Mouse (Mus musculus) hindbrain, embryonic 10.5 days (tissue): ENCODE results near the gene Extl2. TPM values are rescaled to one million over a fixed set of nuclear protein-coding genes. Genes with fewer than 3 reads are reported as not detected.

Experiments used
- DNase-seq: peaks from one replicate; pipeline ENCODE4 v3.0.0-alpha.2; 2017; ENCODE audit warnings: low spot score
- H3K27ac ChIP-seq: fragments of 300-500 bp; sonication (generic); 2 replicates; pipeline ENCODE4 v1.5.1; 2016; ENCODE audit warnings: mild to moderate bottlenecking, moderate library complexity
- H3K27me3 ChIP-seq: fragments of 300-500 bp; sonication (generic); 2 replicates; pipeline ENCODE4 v1.6.1; 2016; ENCODE audit warnings: mild to moderate bottlenecking; ENCODE audit not compliant: poor library complexity, insufficient read depth, severe bottlenecking
- H3K36me3 ChIP-seq: fragments of 300-500 bp; sonication (generic); 2 replicates; pipeline ENCODE4 v1.6.1; 2016; ENCODE audit warnings: mild to moderate bottlenecking, moderate library complexity
- H3K4me1 ChIP-seq: fragments of 300-500 bp; sonication (generic); replicated peaks from 2 replicates; pipeline ENCODE4 v1.6.1; 2016; ENCODE audit warnings: mild to moderate bottlenecking
- H3K4me3 ChIP-seq: fragments of 300-500 bp; sonication (generic); 2 replicates; pipeline ENCODE4 v1.5.1; 2016; ENCODE audit warnings: mild to moderate bottlenecking, moderate library complexity
- H3K9me3 ChIP-seq: fragments of 300-500 bp; sonication (generic); 2 replicates; pipeline ENCODE4 v1.6.1; 2016; ENCODE audit warnings: mild to moderate bottlenecking, moderate library complexity
- WGBS: fragments of 180-500 bp; shearing (Covaris S2); methylation state at CpG from one replicate; pipeline ENCODE4 v1.1.7; 2016; 5-methylcytosine and 5-hydroxymethylcytosine counted together
- polyA plus RNA-seq: library from polyadenylated mRNA; unstranded; fragments of >200 nt; fragmentation: Nextera tagmentation; extraction: Ambion mirVana; gene quantifications from 2 replicates; pipeline ENCODE4 v1.2.1, GENCODE M21; 2016

The Extl2 gene
- polyA plus RNA-seq, 1 experiment from 2014 or later: 23.6 TPM

GRCm38 (mm10) chr3:116019136-116019535 lies 11.9 kb downstream of the Extl2 start:
- no peaks in the 10 kb centered on the region for H3K4me1 ChIP-seq
- H3K27ac ChIP-seq: no peak overlapping the region
- no peak for DNase-seq
- 94% methylated on average over 5 of the region's 5 CpGs for WGBS
- H3K27me3 ChIP-seq: no peaks in the 10 kb centered on the region
- no peaks in the 10 kb centered on the region for H3K9me3 ChIP-seq
- peaks cover 4% of the 10 kb centered on the region for H3K36me3 ChIP-seq
- H3K4me3 ChIP-seq: no peak overlapping the region

DNA sequence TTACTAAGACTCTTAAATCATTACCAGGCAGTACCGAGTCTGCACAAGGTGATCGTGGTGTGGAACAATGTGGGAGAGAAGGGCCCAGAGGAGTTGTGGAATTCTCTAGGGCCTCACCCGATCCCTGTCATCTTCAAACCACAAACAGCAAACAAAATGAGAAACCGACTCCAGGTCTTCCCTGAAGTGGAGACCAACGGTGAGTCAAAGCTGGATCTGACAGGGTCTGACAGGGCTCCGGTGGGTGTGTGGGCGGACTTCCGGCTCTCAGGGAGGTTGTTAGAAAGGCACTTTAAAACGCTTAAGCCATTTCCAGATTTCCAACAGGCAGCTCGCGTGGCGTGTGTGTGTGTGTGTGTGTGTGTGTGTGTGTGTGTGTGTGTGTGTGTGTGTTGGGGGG lies 17.0 kb downstream of the Extl2 start:
- no peak for DNase-seq
- 89% methylated on average over 12 of the region's 12 CpGs for WGBS
- Histone ChIP-seq H3K4me3 (no peak overlapping the region), H3K27ac (no peak overlapping the region), H3K4me1 (no peaks in the 10 kb centered on the region), H3K9me3 (no peaks in the 10 kb centered on the region), H3K27me3 (no peaks in the 10 kb centered on the region), H3K36me3 (peaks cover 28% of the 10 kb centered on the region)

DNA sequence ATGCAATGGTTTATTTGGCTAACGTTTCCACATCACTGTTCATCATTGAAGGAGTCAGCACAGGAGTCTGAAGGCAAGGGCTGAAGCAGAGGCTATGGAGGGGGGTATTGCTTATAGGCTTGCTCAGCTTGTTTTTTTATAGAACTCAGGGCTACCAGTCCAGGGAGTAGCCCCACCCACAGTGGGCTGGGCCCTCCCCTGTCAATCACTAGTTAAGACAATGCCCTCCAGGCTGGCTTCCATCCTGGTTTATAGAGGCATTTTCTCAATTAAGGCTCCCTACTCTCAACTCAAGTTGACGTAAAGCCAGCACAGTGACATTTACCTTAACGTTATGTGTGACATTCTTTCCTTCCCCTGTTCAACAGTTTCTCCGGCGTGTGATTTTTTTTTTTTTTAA lies 17.4 kb downstream of the Extl2 start:
- no peaks in the 10 kb centered on the region for H3K9me3 ChIP-seq
- H3K27me3 ChIP-seq: no peaks in the 10 kb centered on the region
- 84% methylated on average over 5 of the region's 5 CpGs for WGBS
- DNase-seq: no peak
- peaks cover 28% of the 10 kb centered on the region for H3K36me3 ChIP-seq
- H3K27ac ChIP-seq: no peak overlapping the region
- H3K4me3 ChIP-seq: no peak overlapping the region
- no peaks in the 10 kb centered on the region for H3K4me1 ChIP-seq

GRCm38 (mm10) chr3:116025701-116026100 lies 18.4 kb downstream of the Extl2 start:
- Histone ChIP-seq H3K27me3 (no peaks in the 10 kb centered on the region), H3K27ac (no peak overlapping the region), H3K9me3 (no peaks in the 10 kb centered on the region), H3K36me3 (peaks cover 28% of the 10 kb centered on the region), H3K4me3 (no peak overlapping the region), H3K4me1 (no peaks in the 10 kb centered on the region)
- 96% methylated on average over 10 of the region's 10 CpGs for WGBS
- no peak for DNase-seq

GRCm38 (mm10) chr3:116026996-116027395 lies 19.7 kb downstream of the Extl2 start:
- WGBS: 95% methylated on average over 20 of the region's 20 CpGs
- Histone ChIP-seq H3K9me3 (no peaks in the 10 kb centered on the region), H3K27ac (no peak overlapping the region), H3K27me3 (no peaks in the 10 kb centered on the region), H3K36me3 (peaks cover 28% of the 10 kb centered on the region), H3K4me1 (no peaks in the 10 kb centered on the region), H3K4me3 (no peak overlapping the region)
- DNase-seq: no peak

DNA sequence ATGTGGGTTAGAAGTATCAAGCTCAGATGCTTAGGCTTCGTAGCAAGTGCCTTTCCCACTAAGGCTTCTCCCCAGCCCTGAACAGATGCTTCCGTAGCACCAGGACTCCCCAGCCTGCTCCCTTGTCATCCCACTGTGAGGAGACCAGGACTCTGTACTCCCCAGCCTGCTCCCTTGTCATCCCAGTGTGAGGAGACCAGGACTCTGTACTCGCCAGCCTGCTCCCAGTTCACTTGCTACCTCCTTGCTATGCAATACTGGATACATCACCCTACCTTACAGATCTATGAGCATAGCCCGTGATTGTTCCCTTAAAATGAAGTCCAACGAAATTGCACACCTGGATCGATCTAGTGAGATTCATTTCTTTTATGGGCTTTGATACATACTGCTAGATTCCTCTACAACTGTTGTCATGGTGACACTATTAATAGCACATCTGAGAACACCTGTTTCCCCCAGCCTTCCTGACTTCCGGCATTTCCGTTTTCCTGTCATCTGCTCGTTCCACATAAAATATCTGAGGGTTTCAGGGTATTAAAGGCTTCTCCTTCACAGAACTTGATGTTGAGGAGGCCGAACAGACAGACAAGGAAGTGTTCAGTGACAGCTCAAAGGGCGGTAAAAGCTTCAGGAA lies 23.0 kb downstream of the Extl2 start:
- no peak for DNase-seq
- H3K36me3 ChIP-seq: peaks cover 18% of the 10 kb centered on the region
- 84% methylated on average over 11 of the region's 11 CpGs for WGBS
- H3K9me3 ChIP-seq: no peaks in the 10 kb centered on the region
- H3K4me3 ChIP-seq: no peak overlapping the region
- no peaks in the 10 kb centered on the region for H3K4me1 ChIP-seq
- H3K27me3 ChIP-seq: no peaks in the 10 kb centered on the region
- no peak overlapping the region for H3K27ac ChIP-seq

- WGBS: 53% methylated on average over 6 of the region's 6 CpGs
- DNase-seq: no peak
- no peaks in the 10 kb centered on the region for H3K9me3 ChIP-seq
- H3K36me3 ChIP-seq: 0 out of 2 replicates have a peak, but pooled peaks cover 4% of the 10 kb centered on the region
- no peaks in the 10 kb centered on the region for H3K4me1 ChIP-seq
- no peak overlapping the region for H3K27ac ChIP-seq
- H3K27me3 ChIP-seq: no peaks in the 10 kb centered on the region
- no peak overlapping the region for H3K4me3 ChIP-seq
These were observed 26.1 kb downstream of the Extl2 start for GRCm38 (mm10) chr3:116033218-116033870.

GRCm38 (mm10) chr3:116033871-116034222 lies 26.6 kb downstream of the Extl2 start:
- Histone ChIP-seq H3K27me3 (no peaks in the 10 kb centered on the region), H3K36me3 (no peaks in the 10 kb centered on the region), H3K4me1 (no peaks in the 10 kb centered on the region), H3K4me3 (no peak overlapping the region), H3K27ac (no peak overlapping the region), H3K9me3 (no peaks in the 10 kb centered on the region)
- DNase-seq: peak; percentile 7
- 61% methylated on average over 3 of the region's 3 CpGs for WGBS

GRCm38 (mm10) chr3:116040776-116041175 lies 33.5 kb downstream of the Extl2 start:
- Histone ChIP-seq H3K27ac (no peak overlapping the region), H3K4me3 (no peak overlapping the region), H3K27me3 (no peaks in the 10 kb centered on the region), H3K36me3 (no peaks in the 10 kb centered on the region), H3K4me1 (no peaks in the 10 kb centered on the region), H3K9me3 (no peaks in the 10 kb centered on the region)
- DNase-seq: no peak
- WGBS: 86% methylated on average over 3 of the region's 3 CpGs

DNA sequence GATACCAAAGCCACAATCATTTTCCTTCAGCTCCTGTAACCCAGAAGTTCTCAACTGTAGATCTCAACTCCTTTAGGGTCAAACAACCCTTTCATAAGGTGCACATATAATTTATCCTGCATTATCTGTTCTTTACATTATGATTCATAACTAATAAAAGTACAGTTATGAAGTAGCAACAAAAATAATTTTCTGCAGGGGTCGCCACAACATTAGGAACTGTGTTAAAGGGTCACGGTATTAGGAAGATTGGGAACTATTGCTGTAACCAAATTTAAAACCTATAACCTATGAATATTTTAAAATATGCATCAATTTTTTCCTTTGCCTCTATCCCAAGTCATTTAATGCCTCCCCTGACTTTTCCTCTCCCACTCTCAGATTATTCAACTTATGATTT lies 38.7 kb downstream of the Extl2 start:
- no peak overlapping the region for H3K4me3 ChIP-seq
- H3K27ac ChIP-seq: no peak overlapping the region
- no peak for DNase-seq
- no peaks in the 10 kb centered on the region for H3K4me1 ChIP-seq
- H3K9me3 ChIP-seq: no peaks in the 10 kb centered on the region
- WGBS: 89% methylated on average over 2 of the region's 2 CpGs
- no peaks in the 10 kb centered on the region for H3K36me3 ChIP-seq
- H3K27me3 ChIP-seq: no peaks in the 10 kb centered on the region

GRCm38 (mm10) chr3:116047034-116047433 lies 39.8 kb downstream of the Extl2 start:
- no peak for DNase-seq
- WGBS: 56% methylated on average over 5 of the region's 5 CpGs
- no peaks in the 10 kb centered on the region for H3K4me1 ChIP-seq
- H3K27ac ChIP-seq: no peak overlapping the region
- no peaks in the 10 kb centered on the region for H3K27me3 ChIP-seq
- H3K4me3 ChIP-seq: no peak overlapping the region
- H3K36me3 ChIP-seq: no peaks in the 10 kb centered on the region
- H3K9me3 ChIP-seq: no peaks in the 10 kb centered on the region

- no peak for DNase-seq
- Histone ChIP-seq H3K9me3 (no peaks in the 10 kb centered on the region), H3K4me3 (no peak overlapping the region), H3K27me3 (no peaks in the 10 kb centered on the region), H3K4me1 (no peaks in the 10 kb centered on the region), H3K36me3 (no peaks in the 10 kb centered on the region), H3K27ac (no peak overlapping the region)
- 62% methylated on average over 6 of the region's 6 CpGs for WGBS
These were observed 49.8 kb downstream of the Extl2 start for GRCm38 (mm10) chr3:116057078-116057477.

- H3K4me3 ChIP-seq: no peak overlapping the region
- 73% methylated on average over 5 of the region's 5 CpGs for WGBS
- no peaks in the 10 kb centered on the region for H3K27me3 ChIP-seq
- H3K27ac ChIP-seq: no peak overlapping the region
- no peaks in the 10 kb centered on the region for H3K36me3 ChIP-seq
- H3K4me1 ChIP-seq: no peaks in the 10 kb centered on the region
- no peak for DNase-seq
- H3K9me3 ChIP-seq: no peaks in the 10 kb centered on the region
These were observed 53.1 kb downstream of the Extl2 start for GRCm38 (mm10) chr3:116060320-116060719.

- Histone ChIP-seq H3K27ac (no peak overlapping the region), H3K36me3 (no peaks in the 10 kb centered on the region), H3K4me3 (no peak overlapping the region), H3K9me3 (no peaks in the 10 kb centered on the region), H3K27me3 (no peaks in the 10 kb centered on the region), H3K4me1 (no peaks in the 10 kb centered on the region)
- DNase-seq: no peak
- WGBS: 89% methylated on average over 2 of the region's 2 CpGs
These were observed 54.9 kb downstream of the Extl2 start for GRCm38 (mm10) chr3:116062141-116062540.
